Mouse (Mus musculus) monocyte, adult 2 months (primary cell): ENCODE data around the gene Ccdc42.

Source experiments
- DNase-seq, 2 experiments: peaks; one replicate each; pipeline ENCODE4 v3.0.0; 2022; ENCODE audit warnings: low spot score in 2 of 2, low read depth in 1 of 2

The Ccdc42 gene

GRCm38 (mm10) chr11:68583906-68584480, 2.8 kb upstream of the Ccdc42 start:
- DNase-seq, result no peak

GRCm38 (mm10) chr11:68585890-68586289, 931 bp upstream of the Ccdc42 start:
- DNase-seq, result no peak

- DNase-seq, result peak in 1 of 2 experiments; percentile 35
Measured at GRCm38 (mm10) chr11:68589055-68589809, 2.4 kb downstream of the Ccdc42 start.

GRCm38 (mm10) chr11:68591708-68592107, 4.9 kb downstream of the Ccdc42 start:
- no peak for DNase-seq

GRCm38 (mm10) chr11:68593247-68593646, 6.4 kb downstream of the Ccdc42 start:
- DNase-seq, result no peak

GRCm38 (mm10) chr11:68597912-68598311, 11.1 kb downstream of the Ccdc42 start:
- DNase-seq, result no peak

GRCm38 (mm10) chr11:68600551-68601021, 13.8 kb downstream of the Ccdc42 start:
- no peak for DNase-seq

GRCm38 (mm10) chr11:68601486-68601991, 14.7 kb downstream of the Ccdc42 start:
- DNase-seq, result no peak

GRCm38 (mm10) chr11:68602200-68602931, 15.5 kb downstream of the Ccdc42 start:
- no peak for DNase-seq

GRCm38 (mm10) chr11:68607046-68607445, 20.2 kb downstream of the Ccdc42 start:
- DNase-seq, result no peak

- no peak for DNase-seq
Measured at GRCm38 (mm10) chr11:68609910-68610566, 23.2 kb downstream of the Ccdc42 start.

- DNase-seq, result no peak
Measured at GRCm38 (mm10) chr11:68610567-68610947, 23.7 kb downstream of the Ccdc42 start.

GRCm38 (mm10) chr11:68613071-68613711, 26.4 kb downstream of the Ccdc42 start:
- no peak for DNase-seq

- no peak for DNase-seq
Measured at GRCm38 (mm10) chr11:68622751-68623150, 35.9 kb downstream of the Ccdc42 start.

- no peak for DNase-seq
Measured at GRCm38 (mm10) chr11:68623225-68623870, 36.5 kb downstream of the Ccdc42 start.

GRCm38 (mm10) chr11:68623871-68624258, 37.0 kb downstream of the Ccdc42 start:
- DNase-seq, result no peak

GRCm38 (mm10) chr11:68631611-68632316, 44.9 kb downstream of the Ccdc42 start:
- no peak for DNase-seq

GRCm38 (mm10) chr11:68637861-68638615, 51.2 kb downstream of the Ccdc42 start:
- no peak for DNase-seq

GRCm38 (mm10) chr11:68641361-68641760, 54.5 kb downstream of the Ccdc42 start:
- no peak for DNase-seq
